Mouse (Mus musculus): Measurements from ENCODE around the gene Slc44a3. TPM values are rescaled to one million over a fixed set of nuclear protein-coding genes. Genes with fewer than 3 reads are reported as not detected.

The Slc44a3 gene
- polyA plus RNA-seq, 1 experiment from 2014 or later = 1.6 TPM

DNA sequence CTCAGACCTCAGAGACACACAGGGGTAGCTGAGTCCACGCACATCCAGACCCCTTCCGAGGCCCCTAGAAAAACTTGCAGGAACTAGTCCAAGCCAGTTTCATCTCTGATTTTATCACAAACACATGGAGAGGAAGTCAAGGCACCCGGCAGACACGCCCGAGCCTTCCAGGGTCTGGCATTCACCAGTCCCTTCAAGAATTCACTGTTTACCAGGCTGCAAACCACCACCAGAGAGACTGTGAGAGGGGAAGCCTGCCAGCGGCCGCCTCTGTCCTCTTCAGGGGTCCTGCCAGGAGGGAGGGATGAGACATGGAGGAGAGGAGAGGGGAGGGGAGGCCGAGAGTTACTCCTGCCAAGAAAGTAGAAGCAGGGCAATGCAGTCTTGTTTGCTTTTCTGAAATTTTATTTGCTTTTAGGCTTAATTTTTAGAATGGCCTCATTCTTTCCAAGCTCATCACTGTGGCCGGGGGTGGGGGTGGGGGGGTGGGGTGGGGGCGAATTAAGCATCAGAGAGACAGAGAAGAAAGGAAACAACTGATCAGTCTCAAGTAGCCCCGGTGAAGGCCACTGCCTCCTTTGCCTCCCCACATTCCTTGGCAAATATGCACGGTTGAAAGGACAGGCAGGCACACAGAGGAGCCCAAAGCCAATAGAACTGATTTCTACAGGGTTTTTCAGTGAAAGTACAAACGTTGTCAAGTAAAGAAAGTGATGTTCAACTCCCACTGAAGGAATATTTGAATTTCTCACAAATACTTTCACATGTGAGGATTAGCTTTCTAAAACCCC lies 62.8 kb downstream of the Slc44a3 start:
- under 1% methylated on average over 13 of the region's 13 CpGs for WGBS
- ATAC-seq (ENCODE audit: insufficient number of reproducible peaks, insufficient read depth, low FRiP score, low TSS enrichment) = peak; percentile 79
- no peaks in the 10 kb centered on the region for H3K27me3 ChIP-seq
- H3K4me3 ChIP-seq = peak overlapping the region; percentile 4; the same call in 1 of the 2 replicates
- H3K4me1 ChIP-seq = peaks cover 46% of the 10 kb centered on the region
- no peaks in the 10 kb centered on the region for H3K9me3 ChIP-seq
- no peak overlapping the region for H3K9ac ChIP-seq
- H3K36me3 ChIP-seq = no peaks in the 10 kb centered on the region
- H3K4me2 ChIP-seq (replicated peaks) = peak overlapping the region; percentile 31
- H3K27ac ChIP-seq = peak overlapping the region; percentile 94

DNA sequence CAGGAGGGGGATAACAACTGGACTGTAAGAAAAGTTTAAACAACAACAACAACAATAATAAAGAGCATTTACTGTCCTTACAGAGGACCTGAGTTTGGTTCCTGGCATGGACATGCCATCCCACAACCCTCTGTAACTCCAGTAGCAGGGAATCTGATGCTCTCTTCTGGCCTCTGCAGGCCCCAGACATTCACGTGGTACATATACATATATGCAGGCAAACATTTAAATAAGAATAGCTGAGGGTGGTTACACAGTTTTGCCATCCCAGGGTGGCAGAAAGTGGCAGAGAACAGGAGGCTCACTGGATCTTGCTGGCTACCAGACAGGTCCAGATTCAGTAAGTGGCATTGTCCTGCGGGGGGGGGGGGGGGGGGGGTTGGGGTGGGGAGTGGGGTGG lies 64.1 kb downstream of the Slc44a3 start:
- ATAC-seq (ENCODE audit: insufficient number of reproducible peaks, insufficient read depth, low FRiP score, low TSS enrichment) = no peak

DNA sequence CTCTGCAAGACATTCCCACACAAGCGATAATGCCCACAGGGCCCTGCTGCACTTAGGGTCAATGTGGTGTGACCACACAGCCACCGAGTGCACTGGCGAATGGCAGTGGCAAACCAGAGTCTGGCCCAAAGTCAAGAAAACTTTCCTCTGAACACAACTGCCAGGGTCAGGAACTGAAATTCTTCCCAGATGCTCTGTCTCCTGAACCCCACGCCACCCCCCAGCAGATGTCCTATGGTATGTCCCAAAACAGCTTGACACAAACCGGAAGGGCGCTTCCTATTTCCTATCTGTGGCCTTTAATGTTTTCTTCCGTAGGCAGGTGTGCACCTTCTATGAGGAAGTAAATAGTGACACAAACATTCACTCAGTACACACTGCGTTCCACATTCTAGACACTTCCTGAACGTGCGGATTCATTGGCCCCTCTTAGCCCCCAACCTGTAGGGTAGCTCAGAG lies 65.1 kb downstream of the Slc44a3 start:
- Histone ChIP-seq H3K9ac (no peak overlapping the region), H3K27ac (0 out of 2 replicates have a peak overlapping the region, but pooled peaks have one; percentile 8), H3K9me3 (no peaks in the 10 kb centered on the region), H3K4me1 (peaks cover 54% of the 10 kb centered on the region), H3K4me3 (no peak overlapping the region), H3K4me2 (replicated peaks) (no peak overlapping the region), H3K27me3 (no peaks in the 10 kb centered on the region), H3K36me3 (no peaks in the 10 kb centered on the region)
- WGBS = 49% methylated on average over 10 of the region's 10 CpGs
- no peak for ATAC-seq (ENCODE audit: insufficient number of reproducible peaks, insufficient read depth, low FRiP score, low TSS enrichment)

More for the DNA sequence above, 64.1 kb downstream of the Slc44a3 start:
- Histone ChIP-seq H3K27me3 (no peaks in the 10 kb centered on the region), H3K4me3 (no peak overlapping the region), H3K9ac (no peak overlapping the region), H3K4me1 (peaks cover 51% of the 10 kb centered on the region), H3K4me2 (replicated peaks) (no peak overlapping the region), H3K9me3 (no peaks in the 10 kb centered on the region), H3K27ac (peak overlapping the region; percentile 94), H3K36me3 (no peaks in the 10 kb centered on the region)
- WGBS = 14% methylated on average over 1 of the region's 2 CpGs

DNA sequence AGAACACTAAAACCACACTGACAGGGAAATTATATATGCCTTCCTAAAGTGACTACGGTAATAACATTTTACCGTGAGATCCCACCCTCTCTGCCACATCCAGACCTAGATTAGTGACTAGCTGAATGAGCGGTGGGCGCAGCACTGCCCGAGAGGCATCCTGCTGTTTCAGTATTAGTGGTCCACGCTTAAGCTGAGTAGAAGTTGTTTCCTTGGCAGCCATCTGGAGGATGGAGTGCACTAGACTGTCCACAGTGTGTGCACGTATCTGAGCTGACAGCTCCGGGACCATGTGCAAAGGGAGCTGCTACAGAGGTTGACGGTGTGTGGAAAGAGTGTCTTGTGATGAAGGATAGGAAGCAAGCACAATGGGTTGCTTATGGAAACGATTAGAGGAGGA lies 66.4 kb downstream of the Slc44a3 start:
- no peaks in the 10 kb centered on the region for H3K27me3 ChIP-seq
- peaks cover 4% of the 10 kb centered on the region; the same call in 1 of the 2 replicates for H3K36me3 ChIP-seq
- 49% methylated on average over 10 of the region's 10 CpGs for WGBS
- ATAC-seq (ENCODE audit: insufficient number of reproducible peaks, insufficient read depth, low FRiP score, low TSS enrichment) = peak; percentile 37; the same call in 1 of the 2 replicates
- no peak overlapping the region for H3K4me3 ChIP-seq
- no peak overlapping the region for H3K9ac ChIP-seq
- no peak overlapping the region for H3K4me2 ChIP-seq (replicated peaks)
- peaks cover 51% of the 10 kb centered on the region for H3K4me1 ChIP-seq
- H3K9me3 ChIP-seq = no peaks in the 10 kb centered on the region
- H3K27ac ChIP-seq = 0 out of 2 replicates have a peak overlapping the region, but pooled peaks have one; percentile 30

DNA sequence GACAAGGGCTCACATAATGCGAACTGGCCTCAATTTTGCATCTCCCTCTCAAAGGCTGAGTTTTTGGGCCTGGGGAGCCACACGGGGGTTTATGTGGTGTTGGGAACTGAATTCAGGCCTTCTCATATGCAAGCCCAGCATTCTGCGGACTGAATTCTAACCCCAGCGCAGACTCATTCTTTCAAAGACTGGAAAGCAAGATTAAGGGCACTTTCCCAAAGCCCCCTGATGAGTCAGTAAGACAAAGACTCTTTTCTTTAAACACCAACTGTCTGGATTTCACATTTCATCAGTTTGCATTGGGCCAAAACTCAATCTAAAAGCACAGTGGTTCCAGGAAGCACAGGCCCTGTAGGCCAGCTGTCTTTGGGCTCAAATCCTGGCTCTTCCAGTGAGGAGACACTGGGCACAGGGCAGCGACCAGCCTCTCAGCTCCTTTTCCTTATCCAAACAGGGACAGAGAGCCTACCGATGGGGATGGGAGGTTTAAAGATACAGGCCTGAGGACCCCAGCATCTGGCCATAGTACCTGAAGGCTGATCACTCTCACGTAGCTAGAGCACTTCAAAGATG lies 67.4 kb downstream of the Slc44a3 start:
- Histone ChIP-seq H3K27ac (peak overlapping the region; percentile 46; the same call in 1 of the 2 replicates), H3K9ac (no peak overlapping the region), H3K36me3 (peaks cover 11% of the 10 kb centered on the region), H3K27me3 (no peaks in the 10 kb centered on the region), H3K9me3 (no peaks in the 10 kb centered on the region), H3K4me3 (no peak overlapping the region), H3K4me1 (peaks cover 45% of the 10 kb centered on the region), H3K4me2 (replicated peaks) (no peak overlapping the region)
- no peak for ATAC-seq (ENCODE audit: insufficient number of reproducible peaks, insufficient read depth, low FRiP score, low TSS enrichment)
- WGBS = 36% methylated on average over 7 of the region's 7 CpGs

GRCm38 (mm10) chr3:121462782-121463181 lies 69.4 kb downstream of the Slc44a3 start:
- H3K4me2 ChIP-seq (replicated peaks) = no peak overlapping the region
- H3K4me3 ChIP-seq = no peak overlapping the region
- no peaks in the 10 kb centered on the region for H3K27me3 ChIP-seq
- H3K4me1 ChIP-seq = peaks cover 28% of the 10 kb centered on the region; the same call in 1 of the 2 replicates
- H3K27ac ChIP-seq = no peak overlapping the region
- peaks cover 28% of the 10 kb centered on the region for H3K36me3 ChIP-seq
- WGBS = 84% methylated on average over 3 of the region's 3 CpGs
- no peaks in the 10 kb centered on the region for H3K9me3 ChIP-seq
- no peak overlapping the region for H3K9ac ChIP-seq
- no peak for ATAC-seq (ENCODE audit: insufficient number of reproducible peaks, insufficient read depth, low FRiP score, low TSS enrichment)

- Histone ChIP-seq H3K4me1 (peaks cover 24% of the 10 kb centered on the region; the same call in 1 of the 2 replicates), H3K27me3 (no peaks in the 10 kb centered on the region), H3K9me3 (no peaks in the 10 kb centered on the region), H3K4me3 (no peak overlapping the region), H3K9ac (no peak overlapping the region), H3K36me3 (peaks cover 41% of the 10 kb centered on the region), H3K4me2 (replicated peaks) (no peak overlapping the region), H3K27ac (no peak overlapping the region)
- 89% methylated on average over 13 of the region's 13 CpGs for WGBS
- ATAC-seq (ENCODE audit: insufficient number of reproducible peaks, insufficient read depth, low FRiP score, low TSS enrichment) = no peak
These were observed 70.7 kb downstream of the Slc44a3 start for GRCm38 (mm10) chr3:121461477-121461876.

DNA sequence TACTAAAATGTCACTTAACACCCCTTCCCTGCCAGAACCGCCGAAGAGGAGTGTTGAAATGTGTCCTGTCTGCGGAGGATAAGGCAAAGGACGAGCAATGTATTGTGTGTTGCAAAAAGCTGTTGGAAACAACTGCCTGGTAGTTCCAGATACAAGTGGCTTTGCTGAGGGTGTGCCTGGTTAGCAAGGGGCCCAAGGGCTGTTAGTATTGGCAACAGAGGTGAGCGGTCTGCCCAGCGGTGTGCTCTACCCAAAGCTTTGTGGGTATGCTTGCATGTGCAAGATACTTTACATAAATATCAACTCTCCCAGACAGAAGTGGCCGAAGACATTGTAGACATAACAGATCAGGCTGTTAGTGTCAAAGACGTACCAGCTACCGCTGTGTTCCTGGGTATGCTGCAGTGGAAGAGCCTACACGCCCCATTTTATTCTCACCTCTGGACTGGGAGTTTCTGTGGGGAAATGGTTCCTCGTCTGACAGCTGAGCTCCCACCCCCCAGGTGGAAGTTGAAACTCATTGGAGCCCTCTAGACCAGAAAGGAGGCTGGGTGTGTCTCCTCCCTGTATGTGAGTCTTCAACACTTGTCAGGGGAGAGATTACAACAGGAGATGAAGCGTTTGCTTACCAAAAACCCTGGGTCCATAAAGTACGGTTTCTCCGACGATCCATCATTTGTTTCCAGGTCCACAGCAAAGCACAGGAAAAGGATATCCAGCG lies 71.6 kb downstream of the Slc44a3 start:
- 86% methylated on average over 16 of the region's 16 CpGs for WGBS
- Histone ChIP-seq H3K27ac (no peak overlapping the region), H3K4me3 (no peak overlapping the region), H3K4me1 (peaks cover 19% of the 10 kb centered on the region; the same call in 1 of the 2 replicates), H3K27me3 (no peaks in the 10 kb centered on the region), H3K36me3 (peaks cover 50% of the 10 kb centered on the region), H3K9ac (no peak overlapping the region), H3K9me3 (no peaks in the 10 kb centered on the region), H3K4me2 (replicated peaks) (no peak overlapping the region)
- ATAC-seq (ENCODE audit: insufficient number of reproducible peaks, insufficient read depth, low FRiP score, low TSS enrichment) = no peak

GRCm38 (mm10) chr3:121458545-121459492 lies 73.4 kb downstream of the Slc44a3 start:
- WGBS = 70% methylated on average over 14 of the region's 14 CpGs
- no peak overlapping the region for H3K4me2 ChIP-seq (replicated peaks)

GRCm38 (mm10) chr3:121451404-121451803 lies 80.8 kb downstream of the Slc44a3 start:
- no peak overlapping the region for H3K4me3 ChIP-seq
- H3K9me3 ChIP-seq = no peaks in the 10 kb centered on the region
- H3K9ac ChIP-seq = no peak overlapping the region
- H3K36me3 ChIP-seq = peaks cover 54% of the 10 kb centered on the region
- no peak for ATAC-seq (ENCODE audit: insufficient number of reproducible peaks, insufficient read depth, low FRiP score, low TSS enrichment)
- 61% methylated on average over 10 of the region's 10 CpGs for WGBS
- H3K27me3 ChIP-seq = no peaks in the 10 kb centered on the region
- peaks cover 12% of the 10 kb centered on the region; the same call in 1 of the 2 replicates for H3K4me1 ChIP-seq
- H3K27ac ChIP-seq = no peak overlapping the region
- no peak overlapping the region for H3K4me2 ChIP-seq (replicated peaks)

More at GRCm38 (mm10) chr3:121458545-121459492, 73.4 kb downstream of the Slc44a3 start:
- Histone ChIP-seq H3K4me3 (no peak overlapping the region), H3K9me3 (no peaks in the 10 kb centered on the region), H3K9ac (no peak overlapping the region), H3K27me3 (no peaks in the 10 kb centered on the region), H3K36me3 (peaks cover 67% of the 10 kb centered on the region), H3K27ac (no peak overlapping the region), H3K4me1 (peaks cover 6% of the 10 kb centered on the region; the same call in 1 of the 2 replicates)
- no peak for ATAC-seq (ENCODE audit: insufficient number of reproducible peaks, insufficient read depth, low FRiP score, low TSS enrichment)

Measured in embryonic facial prominence, embryonic 12.5 days (tissue).